Mouse (Mus musculus) ovary, postnatal 14 days (tissue): ENCODE data around the gene Zdhhc18.

Experiments used
- DNase-seq: peaks from one replicate; pipeline ENCODE4 v3.0.0; 2022; ENCODE audit warnings: low spot score

The Zdhhc18 gene

DNA sequence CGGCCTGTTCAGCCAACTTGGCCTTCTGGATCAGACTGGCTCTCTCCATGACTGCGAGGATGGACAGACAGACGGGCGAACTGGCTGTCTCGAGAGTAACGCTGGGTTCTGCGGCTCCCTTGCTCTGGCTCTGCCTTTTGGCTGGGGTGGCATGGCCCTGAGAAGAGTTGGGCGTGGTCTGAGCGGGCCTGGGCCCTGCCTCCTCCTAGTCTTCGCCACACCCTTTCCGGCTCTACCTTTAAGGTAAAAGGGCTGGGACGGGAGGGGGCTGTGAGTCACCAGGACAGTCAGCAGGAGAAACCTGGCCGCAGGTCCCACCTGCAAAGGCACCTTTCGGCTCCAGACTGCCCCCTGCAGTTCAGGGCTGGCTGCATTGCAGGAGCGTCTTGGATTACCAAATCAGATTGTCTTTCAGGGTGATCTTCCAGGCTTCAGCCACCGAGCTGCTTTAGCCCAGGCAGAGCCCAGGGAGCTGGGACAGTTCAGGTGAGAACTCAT, 48.2 kb downstream of the Zdhhc18 start, which contains the start of gene Sfn:
Gene Sfn (minus strand): TSS at position 448 of the 498 bp plus-strand sequence.
- DNase-seq: peak; percentile 57

DNA sequence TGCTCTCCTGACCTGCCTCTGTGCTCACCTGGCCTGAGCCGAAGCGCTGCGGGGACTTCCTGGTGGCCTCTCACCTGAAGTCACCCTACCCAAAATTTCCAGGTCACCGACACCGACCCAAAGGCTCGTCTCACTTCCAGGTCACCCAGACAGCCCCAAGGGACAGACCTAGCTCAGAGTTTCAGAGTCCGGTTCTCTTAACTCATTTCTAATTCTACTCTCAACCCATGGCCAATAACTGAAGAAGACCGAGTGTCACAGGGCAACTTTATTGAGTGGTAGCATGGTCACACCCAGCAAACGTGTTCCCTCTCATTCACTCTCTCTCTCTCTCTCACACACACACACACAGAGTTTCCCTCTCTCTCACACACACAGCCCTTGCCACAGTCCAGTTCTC, 49.6 kb downstream of the Zdhhc18 start:
- no peak for DNase-seq

DNA sequence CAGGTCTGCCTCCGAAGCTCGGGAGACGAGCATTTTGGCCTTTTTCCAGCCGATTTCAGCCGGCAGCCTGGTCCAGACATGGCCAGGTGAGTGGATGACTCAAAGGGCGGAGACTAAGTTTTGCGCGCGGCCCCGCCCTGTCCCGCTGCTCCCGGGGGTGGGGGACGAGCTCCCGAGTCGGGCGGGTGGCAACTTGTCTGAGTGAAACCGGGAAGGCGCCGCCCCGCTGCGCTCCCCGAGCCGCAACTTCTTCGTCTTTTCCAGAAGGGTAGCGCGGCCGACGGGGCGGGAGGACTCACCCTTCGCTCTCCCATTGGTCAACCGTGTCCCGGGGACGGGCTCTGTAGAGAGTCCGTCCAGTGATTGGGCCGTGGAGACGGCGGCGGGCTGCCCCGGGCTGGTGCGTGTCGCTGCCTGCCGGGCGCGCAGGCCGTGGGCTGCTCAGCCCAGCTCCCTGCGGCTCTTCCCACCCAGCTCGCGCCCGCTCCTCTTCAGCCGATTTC, 50.3 kb downstream of the Zdhhc18 start:
- peak; percentile 76 for DNase-seq

DNA sequence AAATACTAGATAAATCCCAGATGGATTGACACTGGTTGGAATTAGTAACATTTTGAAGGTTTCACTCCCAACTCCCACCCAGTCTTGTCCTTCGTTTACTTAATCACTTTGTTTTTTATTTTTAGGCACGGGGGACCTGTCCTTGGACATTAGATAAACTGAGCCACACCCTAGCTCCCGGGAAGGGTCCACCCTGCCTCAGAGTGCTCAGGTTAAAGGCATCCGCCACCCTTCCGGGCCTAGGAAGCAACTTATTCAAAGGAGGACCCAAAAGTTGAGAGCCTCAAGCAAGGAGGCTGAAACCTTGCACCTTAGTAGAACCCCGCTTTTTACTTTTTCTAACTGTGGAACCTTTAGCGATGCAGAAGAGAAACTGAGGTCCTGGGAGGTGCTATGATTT, 50.8 kb downstream of the Zdhhc18 start:
- no peak for DNase-seq

DNA sequence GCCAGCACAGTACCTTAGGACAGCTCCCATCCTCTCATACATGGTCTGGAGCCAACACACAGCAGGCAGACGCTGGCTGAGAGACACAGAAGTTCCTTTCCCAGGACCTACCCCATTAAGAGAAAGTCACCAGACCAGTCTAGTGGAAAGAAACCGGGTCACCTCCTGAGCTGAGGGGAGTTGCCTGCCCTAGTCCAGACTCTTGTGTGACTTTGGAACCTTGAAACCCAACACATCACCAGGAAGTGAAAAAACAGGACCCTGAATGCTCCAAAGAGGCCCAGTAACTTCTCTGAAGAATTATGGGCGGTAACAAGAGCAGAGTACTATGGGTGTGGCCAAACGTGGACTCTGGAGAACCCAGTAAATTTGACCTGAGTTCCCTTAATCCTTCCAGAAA, 51.3 kb downstream of the Zdhhc18 start:
- no peak for DNase-seq

DNA sequence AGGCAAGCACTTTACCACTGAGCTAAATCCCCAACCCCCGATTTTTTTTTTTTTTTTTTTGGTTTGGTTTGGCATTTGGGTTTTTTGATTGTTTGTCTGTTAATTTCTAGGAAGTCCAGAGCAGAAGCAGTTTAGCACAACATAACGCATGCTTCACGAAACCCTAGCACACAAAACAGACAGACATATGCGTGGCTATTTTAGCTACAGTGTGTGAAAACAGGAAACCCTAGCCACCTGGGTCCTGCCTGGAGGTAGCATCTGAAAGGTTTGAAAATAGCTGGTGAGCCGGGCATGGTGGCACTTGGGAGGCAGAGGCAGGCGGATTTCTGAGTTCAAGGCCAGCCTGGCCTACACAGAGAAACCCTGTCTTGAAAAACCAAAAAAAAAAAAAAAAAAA, 53.9 kb downstream of the Zdhhc18 start:
- no peak for DNase-seq

DNA sequence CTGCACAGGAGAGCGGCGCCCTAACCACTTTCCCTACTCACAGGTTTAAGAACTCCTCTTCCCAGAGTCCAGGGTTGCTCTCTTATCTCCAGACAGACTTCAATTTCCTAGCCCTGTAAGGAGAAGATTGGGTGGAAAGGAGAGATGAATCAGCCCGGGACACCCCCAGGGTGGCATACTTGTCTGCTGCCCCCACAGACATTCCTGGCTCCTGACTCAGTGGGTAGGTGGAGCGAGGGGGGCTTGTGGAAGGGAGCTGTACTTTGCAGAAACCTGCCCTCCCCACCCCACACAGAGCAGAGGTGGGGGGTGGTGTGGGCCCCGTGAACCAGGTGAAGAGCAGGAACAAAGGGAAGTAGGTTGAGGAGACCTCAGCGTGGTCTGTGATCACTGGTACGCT, 54.4 kb downstream of the Zdhhc18 start:
- DNase-seq: no peak

DNA sequence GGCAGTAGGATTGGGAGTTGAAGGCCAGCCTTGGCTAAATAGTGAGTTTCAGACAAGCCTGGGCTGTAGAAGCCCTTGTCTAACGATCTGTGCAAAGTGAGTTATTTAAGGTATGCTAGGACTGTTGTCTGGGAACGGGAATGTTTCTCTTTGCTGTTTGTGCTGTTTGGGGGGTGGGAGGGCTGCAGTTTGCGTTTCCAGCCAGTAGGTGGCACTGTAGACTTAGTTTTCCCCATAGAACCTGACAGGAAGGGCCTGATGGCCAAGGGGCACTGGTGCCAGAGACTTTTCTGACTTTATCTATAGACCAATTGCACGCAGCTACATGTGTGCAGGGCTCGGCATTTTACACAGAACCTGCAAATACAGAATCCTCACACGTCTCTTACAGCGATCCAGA, 57.4 kb downstream of the Zdhhc18 start:
- DNase-seq: peak; percentile 56

DNA sequence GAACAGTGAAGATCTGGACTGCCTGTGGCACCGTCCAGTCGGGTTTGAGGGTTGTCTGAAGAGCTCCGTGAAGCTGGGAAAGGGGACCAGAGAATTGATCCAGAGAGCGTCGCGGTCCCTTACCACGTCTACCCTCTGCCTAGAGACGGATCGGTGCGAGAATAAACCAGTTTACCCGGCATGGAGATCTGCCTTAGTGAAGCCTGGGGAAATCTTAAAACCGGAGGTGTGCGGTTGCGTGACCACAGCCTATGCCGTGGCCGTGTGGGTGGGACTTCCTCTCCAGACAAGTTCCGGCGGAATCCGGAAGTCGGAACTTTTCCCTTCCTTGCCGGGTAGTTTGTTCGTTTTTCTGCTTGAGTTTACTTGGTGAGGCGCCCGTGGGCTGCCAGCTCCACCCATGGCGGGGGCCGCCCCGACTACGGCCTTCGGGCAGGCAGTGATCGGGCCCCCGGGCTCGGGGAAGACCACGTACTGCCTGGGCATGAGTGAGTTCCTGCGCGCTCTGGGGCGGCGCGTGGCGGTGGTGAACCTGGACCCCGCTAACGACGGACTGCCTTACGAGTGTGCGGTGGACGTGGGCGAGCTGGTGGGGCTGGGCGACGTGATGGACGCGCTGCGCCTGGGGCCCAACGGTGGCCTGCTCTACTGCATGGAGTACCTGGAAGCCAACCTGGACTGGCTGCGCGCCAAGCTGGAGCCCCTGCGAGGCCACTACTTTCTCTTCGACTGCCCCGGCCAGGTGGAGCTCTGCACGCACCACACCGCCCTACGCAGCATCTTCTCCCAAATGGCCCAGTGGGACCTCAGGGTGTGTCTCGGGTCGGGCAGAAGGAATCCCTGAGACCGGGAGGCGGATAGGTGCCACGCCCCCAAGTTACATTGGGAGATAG, 65.6 kb downstream of the Zdhhc18 start, which contains the start of gene Gpn2:
Gene Gpn2 (plus strand): TSS at position 304 of the 893 bp plus-strand sequence.
- DNase-seq: peak; percentile 52

DNA sequence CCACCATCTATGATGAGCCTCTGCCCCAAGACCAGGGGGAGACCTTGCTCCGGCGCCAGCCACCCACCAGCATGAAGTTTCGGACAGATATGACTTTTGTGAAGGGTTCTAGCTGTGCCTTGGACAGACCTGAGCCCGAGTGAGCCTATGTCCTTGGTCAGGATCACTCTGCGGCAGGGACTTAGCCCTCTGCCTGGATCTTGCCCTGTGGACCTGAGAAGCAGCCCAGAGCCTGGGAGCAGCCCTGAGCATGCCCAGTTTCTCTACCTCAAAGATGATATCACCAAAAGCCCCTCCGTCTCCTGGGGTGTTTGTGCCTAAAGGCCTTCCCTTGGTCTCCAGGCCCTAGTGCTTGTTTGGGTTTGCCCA, 66.3 kb downstream of the Zdhhc18 start:
- no peak for DNase-seq

DNA sequence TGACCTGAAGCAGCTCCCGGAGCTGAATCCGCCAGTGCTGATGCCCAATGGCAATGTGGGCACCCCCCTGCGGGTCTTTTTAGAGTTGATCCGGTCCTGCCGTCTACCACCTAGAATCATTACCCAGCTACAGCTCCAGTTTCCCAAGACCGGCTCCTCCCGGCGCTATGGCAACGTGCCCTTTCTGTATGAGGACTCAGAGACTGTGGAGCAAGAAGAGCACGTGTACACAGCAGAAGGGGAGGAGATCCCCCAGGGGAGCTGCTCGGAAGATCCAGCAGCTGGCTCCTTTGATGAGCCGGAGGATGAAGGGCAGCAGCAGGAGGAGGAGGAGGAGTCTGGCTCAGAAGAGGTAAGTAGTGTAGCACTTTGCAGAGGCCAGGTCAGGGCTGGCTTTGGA, 72.0 kb downstream of the Zdhhc18 start:
- DNase-seq: no peak

DNA sequence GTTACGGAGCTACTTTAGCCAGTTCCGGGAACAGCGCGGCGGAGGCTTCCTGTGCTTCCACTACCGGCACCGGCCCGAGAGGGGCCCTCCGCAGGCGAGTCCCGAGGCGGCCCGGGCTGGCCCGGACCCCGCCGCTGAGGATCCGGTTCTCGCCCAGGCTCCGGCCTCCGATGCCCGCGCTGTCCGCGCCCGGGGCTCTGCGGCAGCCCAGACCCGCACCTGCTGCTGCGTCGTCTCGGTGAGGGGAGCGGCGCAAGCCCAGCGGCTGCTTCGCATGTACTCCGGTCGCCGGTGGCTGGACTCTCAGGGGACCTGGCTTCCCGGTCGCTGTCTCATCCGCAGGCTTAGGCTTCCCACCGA, 75.1 kb downstream of the Zdhhc18 start:
- no peak for DNase-seq

DNA sequence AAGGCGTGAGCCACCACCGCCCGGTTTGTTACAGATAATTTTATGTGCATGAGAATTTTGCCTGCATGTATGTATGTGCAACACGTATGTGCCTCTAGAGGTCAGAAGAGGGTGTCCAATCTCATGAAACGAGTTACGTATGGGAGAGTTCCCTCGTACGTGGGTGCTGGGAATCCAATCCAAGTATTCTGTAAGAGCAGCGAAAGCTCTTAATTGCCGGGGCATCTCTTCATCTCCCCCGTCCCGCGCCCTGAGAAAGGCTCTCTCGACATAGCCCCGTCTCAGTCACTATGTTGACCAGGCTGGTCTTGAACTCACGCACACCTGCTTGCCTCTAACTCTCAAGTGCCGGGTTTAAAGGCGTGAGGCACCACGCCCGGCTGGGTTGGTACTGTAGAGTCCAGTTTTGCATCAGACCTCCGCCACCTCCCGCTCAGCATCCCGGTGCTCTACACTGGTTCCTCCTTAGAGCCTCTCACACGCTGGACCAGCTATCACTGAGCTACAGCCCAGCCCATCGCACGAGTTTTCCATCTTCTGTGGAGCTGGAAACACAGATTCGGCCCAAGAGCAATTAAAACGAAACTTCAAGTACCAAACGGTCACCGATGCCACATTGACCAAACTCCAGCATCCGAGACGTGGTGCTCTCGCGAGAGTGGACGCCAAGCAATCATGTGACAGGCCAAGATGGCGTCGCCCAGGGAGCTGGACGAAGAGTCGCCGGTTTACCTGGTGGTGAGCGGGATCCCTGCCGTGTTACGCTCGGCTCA, 75.7 kb downstream of the Zdhhc18 start, which contains the start of gene Gpatch3:
Gene Gpatch3 (plus strand): TSS at position 676 of the 773 bp plus-strand sequence.
- DNase-seq: peak; percentile 80

DNA sequence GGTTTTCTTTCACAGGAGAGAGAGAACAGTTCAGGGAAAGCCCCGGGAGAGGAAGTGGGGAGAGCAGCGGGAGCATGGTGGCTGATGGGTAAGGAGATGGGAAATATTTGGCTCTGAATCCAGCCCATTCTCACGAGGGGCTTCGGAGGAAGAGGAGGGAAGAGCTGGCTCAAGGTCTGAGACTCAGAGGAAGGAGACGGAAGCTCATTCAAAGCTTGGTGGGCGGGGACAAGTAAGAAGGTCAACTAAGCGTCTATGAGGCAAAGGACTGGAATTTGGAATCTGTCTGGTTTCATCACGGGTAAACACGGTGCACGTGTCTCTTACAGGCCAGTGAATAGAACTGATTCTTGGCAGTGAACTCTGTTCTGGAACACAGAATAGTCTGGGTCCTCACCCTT, 79.9 kb downstream of the Zdhhc18 start:
- DNase-seq: no peak

DNA sequence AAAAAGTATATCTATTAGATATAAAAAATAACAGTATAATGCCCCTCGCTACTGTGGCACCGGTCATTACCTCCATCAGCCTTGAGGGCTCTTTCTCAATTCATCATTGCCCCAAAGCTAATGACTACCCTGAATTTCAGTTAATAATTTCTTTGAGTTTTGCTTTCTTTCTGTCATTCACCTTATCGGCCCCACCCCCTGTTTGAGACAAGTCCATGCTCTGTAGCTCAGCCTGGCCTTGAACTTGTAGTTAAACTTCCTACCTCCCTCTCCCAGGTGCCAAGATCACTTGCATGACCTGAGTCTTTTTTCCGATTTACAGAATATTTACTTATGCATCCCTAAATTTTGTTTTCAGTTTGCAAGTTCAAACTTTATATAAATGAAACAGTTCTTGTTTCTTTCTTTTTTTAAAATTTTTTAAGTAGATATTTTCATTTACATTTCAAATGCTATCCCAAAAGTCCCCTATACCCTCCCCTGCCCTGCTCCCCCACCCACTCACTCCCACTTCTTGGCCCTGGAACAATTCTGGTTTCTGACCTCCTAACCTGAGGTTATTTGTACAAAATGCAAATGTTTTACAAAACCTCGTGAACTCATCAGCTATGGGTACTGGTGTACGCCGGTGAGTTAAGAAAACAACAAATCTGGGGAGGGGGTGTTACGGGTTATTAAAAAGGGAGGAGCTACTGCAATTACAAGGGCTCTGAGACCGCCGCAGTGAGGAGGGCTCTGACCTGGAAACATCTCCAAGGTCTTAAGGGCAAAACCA, 80.5 kb downstream of the Zdhhc18 start:
- DNase-seq: no peak

DNA sequence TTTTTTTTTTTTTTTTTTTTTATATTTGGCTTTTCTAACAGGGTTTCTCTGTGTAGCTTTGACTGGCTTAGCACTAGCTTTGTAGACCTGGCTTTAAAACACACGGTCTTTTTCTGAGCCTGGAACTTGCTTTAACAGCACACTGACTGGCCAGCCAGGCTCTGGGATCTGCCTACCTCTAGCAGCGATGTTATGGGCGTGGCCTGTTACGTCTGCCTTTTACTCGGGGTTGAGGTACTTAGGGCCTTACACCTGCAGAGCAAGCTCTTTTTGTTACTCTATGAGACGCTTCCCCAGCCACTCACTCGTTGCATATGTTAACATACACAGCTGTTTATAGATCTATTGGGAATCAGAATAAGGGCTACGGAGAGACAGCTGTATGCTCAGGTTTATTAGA, 82.7 kb downstream of the Zdhhc18 start:
- DNase-seq: no peak

DNA sequence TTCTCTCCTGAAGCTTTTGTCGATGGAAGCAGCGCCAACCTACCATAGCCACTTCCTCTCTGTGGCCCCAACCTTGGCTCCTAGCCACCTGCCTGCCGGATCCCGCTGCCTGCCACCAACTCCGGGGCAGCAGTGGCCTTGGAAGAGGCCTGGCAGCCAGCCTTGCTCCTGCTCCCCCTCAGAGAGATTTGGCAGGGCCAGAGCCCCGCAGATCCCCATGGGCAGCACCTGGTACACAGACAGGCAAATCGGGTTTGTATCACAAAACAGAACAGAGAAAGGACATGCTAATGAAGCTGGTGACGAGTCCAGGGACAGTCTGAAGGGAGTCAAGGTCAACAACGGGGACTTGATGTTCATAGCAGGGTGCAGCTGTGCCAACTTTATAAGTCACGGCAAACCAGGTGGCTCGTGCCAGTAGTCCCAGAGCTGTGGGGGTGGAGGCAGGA, 86.8 kb downstream of the Zdhhc18 start:
- DNase-seq: no peak

DNA sequence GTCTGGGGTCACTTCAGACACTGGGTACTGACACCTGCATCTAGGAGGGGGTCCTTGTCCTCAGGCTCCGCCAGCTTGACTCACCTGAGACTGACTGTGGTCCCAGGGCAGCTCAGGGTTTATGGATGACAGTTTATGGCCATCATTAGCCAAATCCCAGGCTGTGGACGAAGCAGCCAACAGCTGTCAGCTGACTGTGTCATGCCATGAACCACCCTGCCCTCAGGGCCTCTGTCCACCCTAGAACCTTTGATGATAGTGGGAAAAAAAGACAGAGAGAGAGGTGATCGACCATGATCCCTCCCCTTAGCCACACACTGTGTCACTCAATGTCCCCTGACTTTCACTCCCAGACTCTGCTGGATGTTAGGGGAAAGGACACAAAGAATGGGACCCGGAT, 88.3 kb downstream of the Zdhhc18 start:
- no peak for DNase-seq

DNA sequence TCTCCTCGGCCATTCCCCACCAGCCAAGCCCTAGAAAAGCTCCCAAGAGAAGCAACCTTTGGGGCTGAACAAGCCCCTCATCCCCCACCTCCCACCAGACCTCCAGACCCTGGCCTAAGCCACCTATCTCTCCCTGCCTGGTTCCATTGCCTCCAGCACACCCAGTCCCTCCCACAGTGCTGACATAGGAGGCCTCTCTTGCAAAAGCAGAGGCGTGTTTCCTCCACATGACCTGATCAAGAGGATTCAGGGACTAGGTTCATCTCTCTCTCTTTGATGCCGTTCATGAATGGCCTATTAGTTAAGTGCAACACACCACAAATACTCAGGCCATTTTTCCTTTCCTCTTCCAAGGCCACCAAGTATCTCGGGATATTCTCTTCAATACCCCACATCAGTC, 90.1 kb downstream of the Zdhhc18 start:
- no peak for DNase-seq

DNA sequence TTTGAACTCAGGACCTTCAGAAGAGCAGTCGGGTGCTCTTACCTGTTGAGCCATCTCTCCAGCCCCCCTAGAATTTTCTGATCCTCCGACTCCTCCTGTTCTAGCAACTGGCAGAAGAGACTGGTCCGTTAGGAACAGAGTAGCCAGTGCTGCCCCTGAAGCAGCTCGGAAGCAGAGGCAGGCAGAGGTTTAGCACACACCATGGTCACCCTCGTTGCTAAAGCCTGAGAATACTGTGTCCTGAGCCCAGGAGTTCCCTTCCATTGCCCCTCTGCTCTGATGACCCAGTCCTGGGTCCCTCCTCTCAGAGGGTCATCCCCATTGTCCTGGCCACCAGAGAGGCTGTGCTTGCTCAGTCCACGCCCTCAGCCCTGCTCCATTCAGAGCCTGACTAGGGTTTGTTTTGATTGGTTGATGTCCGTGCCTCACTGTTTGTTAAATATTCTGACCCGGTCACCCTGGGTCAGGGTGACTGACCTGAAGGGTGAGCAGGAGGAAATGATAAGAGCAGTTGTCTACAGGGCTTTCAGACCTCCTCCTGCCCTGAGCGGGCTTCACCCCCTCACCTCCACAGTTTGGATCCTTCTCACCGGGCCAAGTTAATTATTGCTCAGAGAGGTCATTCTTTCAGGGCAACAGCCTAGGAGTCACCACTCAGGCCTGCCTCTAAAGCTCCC, 92.8 kb downstream of the Zdhhc18 start:
- no peak for DNase-seq
